Mouse (Mus musculus) forebrain, embryonic 14.5 days (tissue): ENCODE data around the gene Zfp652. TPM values are rescaled to one million over a fixed set of nuclear protein-coding genes. Genes with fewer than 3 reads are reported as not detected.

Source experiments
- ATAC-seq: fragments of 200-750 bp; cut with Nextera tagmentation; 2 replicates; pipeline ENCODE4 v1.8.0; 2017; ENCODE audit warnings: mild to moderate bottlenecking, moderate library complexity
- DNase-seq: peaks from one replicate; pipeline ENCODE4 v3.0.0-alpha.2; 2015; ENCODE audit warnings: low spot score
- H3K27ac ChIP-seq: fragments of 300-500 bp; sonication (generic); 2 replicates; pipeline ENCODE4 v1.5.1; 2014; ENCODE audit warnings: low read depth, mild to moderate bottlenecking, control low read depth, low read length, moderate library complexity
- H3K27me3 ChIP-seq: fragments of 300-500 bp; sonication (generic); replicated peaks from 2 replicates; pipeline ENCODE4 v1.6.1; 2014; ENCODE audit warnings: low read length, control low read depth, mixed read lengths; ENCODE audit not compliant: control insufficient read depth, insufficient read depth
- H3K36me3 ChIP-seq: fragments of 300-500 bp; sonication (generic); 2 replicates; pipeline ENCODE4 v1.6.1; 2014; ENCODE audit warnings: low read length, control low read depth; ENCODE audit not compliant: control insufficient read depth, insufficient read depth
- H3K4me1 ChIP-seq: fragments of 300-500 bp; sonication (generic); 2 replicates; pipeline ENCODE4 v1.6.1; 2014; ENCODE audit warnings: antibody characterized with exemption, low read length, control low read depth; ENCODE audit not compliant: control insufficient read depth, insufficient read depth
- H3K4me2 ChIP-seq: fragments of 300-500 bp; sonication (generic); 2 replicates; pipeline ENCODE4 v1.6.1; 2014; ENCODE audit warnings: mild to moderate bottlenecking, control low read depth, low read length
- H3K4me3 ChIP-seq: fragments of 300-500 bp; sonication (generic); 2 replicates; pipeline ENCODE4 v1.5.1; 2014; ENCODE audit warnings: low read depth, low read length, control low read depth
- H3K9ac ChIP-seq: fragments of 300-500 bp; sonication (generic); 2 replicates; pipeline ENCODE4 v1.6.1; 2014; ENCODE audit warnings: mild to moderate bottlenecking, low read length, control low read depth, moderate library complexity
- H3K9me3 ChIP-seq: fragments of 300-500 bp; sonication (generic); replicated peaks from 2 replicates; pipeline ENCODE4 v1.6.1; 2016; ENCODE audit warnings: low read length, control low read depth, mixed read lengths; ENCODE audit not compliant: control insufficient read depth
- WGBS: fragments of 180-500 bp; shearing (Covaris S2); extraction: QIAGEN DNeasy Blood & Tissue Kit; methylation state at CpG from one replicate; pipeline ENCODE4 v1.1.7; 2014; 5-methylcytosine and 5-hydroxymethylcytosine counted together
- polyA plus RNA-seq: library from polyadenylated mRNA; unstranded; fragments of >200 nt; fragmentation: Nextera tagmentation; extraction: Ambion mirVana; gene quantifications from 2 replicates; pipeline ENCODE4 v1.2.1, GENCODE M21; 2014

The Zfp652 gene
- polyA plus RNA-seq, 1 experiment from 2014 or later, result 11.7 TPM

- no peaks in the 10 kb centered on the region for H3K36me3 ChIP-seq
- H3K9me3 ChIP-seq, result no peaks in the 10 kb centered on the region
- no peak for ATAC-seq
- 5% methylated on average over 15 of the region's 15 CpGs for WGBS
- no peak overlapping the region for H3K4me2 ChIP-seq
- peaks cover 88% of the 10 kb centered on the region for H3K27me3 ChIP-seq
- no peak overlapping the region for H3K27ac ChIP-seq
- H3K9ac ChIP-seq, result no peak overlapping the region
- no peak for DNase-seq
- peaks cover 4% of the 10 kb centered on the region; the same call in 1 of the 2 replicates for H3K4me1 ChIP-seq
- no peak overlapping the region for H3K4me3 ChIP-seq
Observed at GRCm38 (mm10) chr11:95831641-95832040, 119.2 kb downstream of the Zfp652 start.

DNA sequence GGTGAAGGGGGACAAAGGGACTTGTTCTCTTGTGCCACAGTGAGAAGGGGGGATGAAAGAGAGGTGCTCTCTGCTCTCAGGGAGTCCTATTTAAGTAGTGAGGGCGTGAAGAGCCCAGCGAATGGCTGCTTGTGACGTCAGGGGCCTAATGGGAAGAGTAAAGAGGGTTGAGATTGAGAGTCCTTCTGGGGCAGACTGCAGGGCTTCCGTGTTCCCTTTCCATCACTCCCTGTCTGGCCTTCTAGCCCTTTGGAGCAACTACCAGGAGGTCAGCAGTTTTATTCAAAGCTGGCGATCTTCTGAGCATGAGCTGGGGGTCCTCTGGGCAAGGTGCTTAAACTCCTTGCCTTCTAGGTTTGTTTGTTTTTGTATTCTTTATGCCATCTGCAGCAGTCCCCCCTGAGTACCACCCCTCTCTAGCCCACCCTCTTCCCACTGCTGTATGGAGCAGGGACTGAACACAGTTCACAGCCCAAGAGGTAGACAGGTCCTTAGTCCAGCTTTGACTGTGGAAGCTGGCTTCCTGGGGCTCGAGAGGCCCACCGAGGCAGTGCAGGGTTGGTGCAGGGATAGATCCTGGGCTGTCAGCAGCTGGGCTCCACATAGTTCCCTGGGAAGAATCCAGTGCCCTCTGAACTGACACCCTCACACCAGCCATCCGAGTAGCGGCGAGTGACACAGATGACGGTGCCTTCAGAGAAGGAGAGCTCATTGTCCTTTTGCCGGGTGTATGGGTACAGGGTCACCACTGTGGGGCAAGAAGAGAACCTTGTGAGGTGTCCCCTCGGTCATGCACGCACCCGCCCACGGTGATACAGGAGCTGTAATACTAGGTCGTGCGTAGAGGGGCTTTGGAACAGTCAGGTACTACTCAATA lies 119.9 kb downstream of the Zfp652 start:
- Histone ChIP-seq H3K36me3 (no peaks in the 10 kb centered on the region), H3K9me3 (no peaks in the 10 kb centered on the region), H3K9ac (no peak overlapping the region), H3K4me1 (peaks cover 7% of the 10 kb centered on the region), H3K4me2 (no peak overlapping the region), H3K27ac (no peak overlapping the region), H3K4me3 (no peak overlapping the region), H3K27me3 (peaks cover 81% of the 10 kb centered on the region)
- WGBS, result 27% methylated on average over 18 of the region's 18 CpGs
- DNase-seq, result no peak
- no peak for ATAC-seq

DNA sequence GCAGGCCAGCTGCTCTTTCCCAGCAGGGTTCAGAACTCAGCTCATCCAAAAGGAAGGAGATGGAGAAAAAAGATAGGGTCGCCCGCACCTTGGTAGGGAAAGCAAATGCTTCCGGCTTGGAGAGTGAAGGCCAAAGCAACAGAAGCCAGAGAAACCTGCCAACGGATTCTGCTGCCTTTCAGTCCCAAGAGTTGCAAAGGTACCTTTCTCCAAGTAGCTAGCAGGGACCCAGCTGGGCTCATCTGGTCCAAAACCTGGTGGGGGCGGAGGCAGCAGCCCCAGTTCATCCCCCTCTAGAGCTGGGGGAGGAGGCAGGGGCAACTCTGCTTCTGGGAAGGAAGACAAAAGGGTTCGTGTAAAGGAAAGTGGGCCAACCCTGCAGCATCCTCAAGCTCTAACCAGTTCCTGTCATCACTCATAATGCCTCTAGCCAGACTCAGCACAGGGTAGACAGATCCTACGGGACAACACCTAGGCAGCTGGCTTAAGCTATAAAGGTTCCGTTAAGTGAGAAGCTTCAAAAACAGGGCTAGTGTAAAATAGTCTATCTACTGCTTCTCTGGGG lies 120.6 kb downstream of the Zfp652 start:
- DNase-seq (no peak), ATAC-seq (no peak)
- WGBS, result 23% methylated on average over 8 of the region's 8 CpGs

GRCm38 (mm10) chr11:95833631-95834142 lies 121.2 kb downstream of the Zfp652 start:
- Histone ChIP-seq H3K36me3 (no peaks in the 10 kb centered on the region), H3K9ac (no peak overlapping the region), H3K9me3 (no peaks in the 10 kb centered on the region), H3K4me1 (peaks cover 7% of the 10 kb centered on the region), H3K4me2 (no peak overlapping the region), H3K4me3 (no peak overlapping the region), H3K27ac (no peak overlapping the region), H3K27me3 (peaks cover 73% of the 10 kb centered on the region)
- ATAC-seq (no peak), DNase-seq (no peak)
- WGBS, result 6% methylated on average over 18 of the region's 18 CpGs

More for the DNA sequence above, 120.6 kb downstream of the Zfp652 start:
- no peak overlapping the region for H3K9ac ChIP-seq
- no peaks in the 10 kb centered on the region for H3K36me3 ChIP-seq
- H3K27me3 ChIP-seq, result peaks cover 79% of the 10 kb centered on the region
- H3K4me2 ChIP-seq, result no peak overlapping the region
- H3K4me3 ChIP-seq, result no peak overlapping the region
- H3K9me3 ChIP-seq, result no peaks in the 10 kb centered on the region
- no peak overlapping the region for H3K27ac ChIP-seq
- H3K4me1 ChIP-seq, result peaks cover 7% of the 10 kb centered on the region

DNA sequence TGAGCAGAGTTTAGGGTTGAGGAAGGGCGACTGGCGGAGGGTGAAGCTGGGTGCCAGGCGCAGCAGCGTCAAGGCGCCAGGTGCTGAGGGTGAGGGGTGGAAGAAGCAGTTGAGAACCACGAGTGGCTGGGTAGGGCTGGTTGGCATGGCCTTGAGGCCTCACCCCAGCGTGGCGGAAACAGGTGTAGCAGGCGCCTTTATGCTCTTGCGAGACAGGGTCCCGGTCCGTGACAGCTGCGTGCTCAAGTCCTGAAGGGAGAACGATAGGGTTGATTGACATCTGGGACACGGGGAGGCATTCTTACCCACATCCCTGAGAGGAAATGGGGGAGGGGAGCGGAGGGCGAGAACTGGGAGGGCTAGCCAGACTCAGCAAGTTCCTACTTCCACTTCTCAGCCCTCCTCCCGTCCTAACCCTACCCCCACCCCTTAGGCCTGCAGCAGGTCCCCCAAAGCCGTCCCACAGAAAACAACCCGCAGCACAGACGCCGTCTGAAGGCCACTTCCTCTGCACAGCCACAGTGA lies 121.7 kb downstream of the Zfp652 start:
- peaks cover 7% of the 10 kb centered on the region for H3K4me1 ChIP-seq
- DNase-seq (no peak), ATAC-seq (no peak)
- no peaks in the 10 kb centered on the region for H3K9me3 ChIP-seq
- no peak overlapping the region for H3K4me3 ChIP-seq
- 4% methylated on average over 22 of the region's 22 CpGs for WGBS
- H3K27me3 ChIP-seq, result peaks cover 68% of the 10 kb centered on the region
- no peak overlapping the region for H3K4me2 ChIP-seq
- no peak overlapping the region for H3K9ac ChIP-seq
- no peaks in the 10 kb centered on the region for H3K36me3 ChIP-seq
- no peak overlapping the region for H3K27ac ChIP-seq

DNA sequence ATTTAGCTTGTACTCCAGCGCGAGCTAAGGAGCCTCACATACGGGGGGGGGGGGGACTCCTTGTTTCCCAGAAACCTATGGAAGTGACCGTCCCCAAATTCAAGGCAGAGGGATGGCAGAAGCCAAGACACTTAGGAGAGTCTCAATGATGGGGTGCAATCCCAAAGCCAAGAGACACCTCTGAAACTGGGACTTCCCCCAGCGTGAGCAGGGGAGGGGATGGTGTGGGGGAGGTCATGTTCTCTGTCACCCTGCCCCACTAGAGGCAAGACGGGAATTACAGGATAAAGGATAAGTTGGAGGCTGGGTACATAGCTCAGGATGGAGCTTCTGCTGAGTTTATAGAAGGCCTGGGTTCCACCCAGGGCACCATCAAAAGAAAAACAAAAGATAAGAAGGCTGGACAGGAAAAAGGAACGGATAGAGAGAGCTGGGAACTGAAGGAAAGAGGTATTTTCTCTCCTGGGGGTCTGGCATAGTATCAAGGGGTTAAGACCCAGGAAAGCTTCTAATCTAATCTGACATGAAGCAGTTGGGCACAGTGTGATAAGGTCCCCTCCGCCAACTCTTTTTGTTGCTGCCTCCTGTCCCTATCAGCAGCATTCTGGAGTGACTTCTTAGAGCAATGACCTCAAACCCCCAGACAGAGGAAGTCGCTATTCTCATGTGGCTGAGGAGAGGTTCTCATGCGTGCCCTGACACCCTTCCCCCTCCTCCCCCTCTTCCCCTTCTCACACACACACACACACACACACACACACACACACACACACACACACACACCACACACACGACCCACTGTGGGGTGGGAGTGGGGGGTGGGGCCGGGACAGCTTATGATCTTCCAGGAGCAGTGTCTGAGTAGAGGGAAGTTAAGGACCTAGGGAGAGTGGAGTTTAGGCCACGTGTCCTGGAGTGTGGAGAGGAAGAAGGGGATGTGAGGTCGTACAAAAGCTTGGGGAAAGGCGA lies 122.6 kb downstream of the Zfp652 start:
- H3K4me2 ChIP-seq, result no peak overlapping the region
- peaks cover 60% of the 10 kb centered on the region for H3K27me3 ChIP-seq
- WGBS, result 20% methylated on average over 15 of the region's 15 CpGs
- H3K9ac ChIP-seq, result no peak overlapping the region
- H3K4me3 ChIP-seq, result no peak overlapping the region
- H3K9me3 ChIP-seq, result no peaks in the 10 kb centered on the region
- H3K4me1 ChIP-seq, result peaks cover 7% of the 10 kb centered on the region
- ATAC-seq (no peak), DNase-seq (no peak)
- H3K36me3 ChIP-seq, result no peaks in the 10 kb centered on the region
- H3K27ac ChIP-seq, result no peak overlapping the region

DNA sequence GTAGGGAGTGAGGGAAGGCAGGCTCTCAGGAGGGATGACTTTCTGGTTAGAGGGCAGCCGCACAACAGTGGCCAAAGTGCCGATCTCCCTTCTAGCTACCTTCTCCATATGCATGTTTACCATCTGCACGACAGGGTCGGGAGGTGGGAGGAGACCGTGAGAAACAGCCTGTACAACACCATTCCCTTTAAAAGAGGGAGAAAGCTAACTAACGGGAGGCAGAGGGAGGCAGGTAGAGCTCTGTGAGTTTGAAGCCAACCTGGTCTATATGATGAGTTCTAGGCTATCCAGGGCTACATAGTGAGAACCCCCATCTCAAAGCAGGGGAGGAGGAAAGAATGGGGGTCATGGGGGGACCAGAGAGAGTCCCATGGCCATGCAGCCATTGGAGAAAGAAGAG lies 123.4 kb downstream of the Zfp652 start:
- H3K27me3 ChIP-seq, result peaks cover 52% of the 10 kb centered on the region
- no peak for DNase-seq

DNA sequence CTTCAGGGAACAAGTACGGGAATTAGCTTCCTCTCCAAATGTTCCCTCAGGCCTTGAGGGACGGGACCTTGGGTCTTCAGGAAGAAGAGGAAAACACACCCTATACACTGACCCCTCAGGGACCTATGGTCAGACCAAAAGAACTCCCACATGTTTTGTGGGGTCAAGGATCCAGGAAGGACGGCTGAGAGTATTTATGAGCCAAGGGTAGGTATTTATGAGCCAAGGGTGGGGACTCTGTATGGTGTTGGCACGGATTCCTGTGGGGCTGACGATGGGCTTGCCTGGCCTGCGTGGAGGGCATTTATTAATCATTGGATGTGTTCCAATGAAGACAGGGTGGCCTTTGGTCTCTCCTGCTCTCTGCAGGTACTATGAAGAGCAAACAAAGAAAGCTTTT lies 124.0 kb downstream of the Zfp652 start:
- Histone ChIP-seq H3K9ac (no peak overlapping the region), H3K4me2 (no peak overlapping the region), H3K27me3 (peaks cover 46% of the 10 kb centered on the region), H3K36me3 (no peaks in the 10 kb centered on the region), H3K9me3 (no peaks in the 10 kb centered on the region), H3K27ac (no peak overlapping the region), H3K4me3 (no peak overlapping the region), H3K4me1 (peaks cover 3% of the 10 kb centered on the region)
- ATAC-seq (no peak), DNase-seq (no peak)
- WGBS, result 57% methylated on average over 6 of the region's 6 CpGs

More for the DNA sequence above, 123.4 kb downstream of the Zfp652 start:
- Histone ChIP-seq H3K4me2 (no peak overlapping the region), H3K36me3 (no peaks in the 10 kb centered on the region), H3K9me3 (no peaks in the 10 kb centered on the region), H3K27ac (no peak overlapping the region), H3K9ac (no peak overlapping the region), H3K4me3 (no peak overlapping the region), H3K4me1 (peaks cover 5% of the 10 kb centered on the region)
- WGBS, result 53% methylated on average over 6 of the region's 6 CpGs
- ATAC-seq, result no peak
